Mouse (Mus musculus) testis, adult 2 months (tissue): ENCODE results near the gene Cic.

ENCODE experiments used
- CTCF ChIP-seq: fragments of 200-500 bp; IDR thresholded peaks from 2 replicates; pipeline ENCODE4 v1.5.1; 2012; ENCODE audit warnings: low read depth, mild to moderate bottlenecking, inconsistent platforms, low read length, moderate library complexity; ENCODE audit not compliant: control insufficient read depth, insufficient read depth, insufficient replicate concordance
- POLR2A ChIP-seq: fragments of 200-500 bp; IDR thresholded peaks from 2 replicates; pipeline ENCODE4 v1.6.1; 2012; ENCODE audit warnings: low read depth, mild to moderate bottlenecking, inconsistent platforms, low read length, moderate library complexity; ENCODE audit not compliant: control insufficient read depth

GRCm38 (mm10) chr7:25293191-25293739 lies 25.8 kb downstream of the Cic start:
- no peak for TF ChIP-seq POLR2A
- TF ChIP-seq CTCF: no peak
